Mouse (Mus musculus): ENCODE results near the gene Tmem63b. TPM values are rescaled to one million over a fixed set of nuclear protein-coding genes. Genes with fewer than 3 reads are reported as not detected.
"Not testable (repeated sequence)": the region's sequence is repeated elsewhere in the genome, so short reads cannot be mapped to it uniquely, and the experiment has no call there.

Gene Tmem63b
- polyA plus RNA-seq, 1 experiment from 2014 or later: 140 TPM

DNA sequence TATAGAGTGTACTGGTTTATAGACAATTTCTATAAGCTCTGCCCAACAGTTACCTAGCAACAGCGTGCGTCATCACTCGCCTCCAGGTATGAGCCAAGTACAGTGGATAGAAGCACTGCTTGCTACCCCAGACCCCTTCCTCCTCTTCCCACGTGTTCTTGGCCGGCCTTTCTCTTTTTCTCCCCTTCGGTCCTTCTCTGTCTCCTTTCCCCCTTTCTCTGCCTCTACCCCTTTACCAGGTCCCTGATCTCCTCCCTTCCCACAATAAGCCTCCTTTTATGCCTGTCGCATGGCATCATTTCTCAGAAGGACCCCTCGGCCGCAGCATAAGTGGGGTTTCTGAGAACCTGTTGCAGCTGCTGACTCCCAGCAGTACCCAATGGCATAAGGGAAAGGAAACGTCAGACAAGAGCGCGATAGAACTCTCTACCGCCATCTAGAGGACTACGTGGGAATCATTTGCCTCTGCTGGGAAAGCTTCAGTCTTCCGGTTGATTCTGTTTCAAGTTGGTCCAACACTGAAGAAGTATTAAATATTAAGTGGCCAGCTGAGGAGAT, 60.0 kb downstream of the Tmem63b start:
- H3K27me3 ChIP-seq (replicated peaks; ENCODE audit: control insufficient read depth, insufficient read depth, low read length): no peaks in the 10 kb centered on the region
- no peak overlapping the region for H3K4me3 ChIP-seq (replicated peaks; ENCODE audit: low read length)
- peaks cover 15% of the 10 kb centered on the region for H3K4me1 ChIP-seq (replicated peaks; ENCODE audit: control insufficient read depth, insufficient read depth, low read length)
- ATAC-seq: peak; percentile 24; the same call in 1 of the 2 replicates
- H3K9me3 ChIP-seq (ENCODE audit: control insufficient read depth, low read length): no peaks in the 10 kb centered on the region
- no peak overlapping the region for H3K27ac ChIP-seq (ENCODE audit: low read length)
- H3K36me3 ChIP-seq (ENCODE audit: control insufficient read depth, insufficient read depth): no peaks in the 10 kb centered on the region
- no peak overlapping the region for H3K9ac ChIP-seq (replicated peaks; ENCODE audit: low read depth, low read length)
- H3K4me2 ChIP-seq (ENCODE audit: low read length): peak overlapping the region; percentile 8; the same call in 1 of the 2 replicates
- WGBS: 18% methylated on average over 15 of the region's 15 CpGs

DNA sequence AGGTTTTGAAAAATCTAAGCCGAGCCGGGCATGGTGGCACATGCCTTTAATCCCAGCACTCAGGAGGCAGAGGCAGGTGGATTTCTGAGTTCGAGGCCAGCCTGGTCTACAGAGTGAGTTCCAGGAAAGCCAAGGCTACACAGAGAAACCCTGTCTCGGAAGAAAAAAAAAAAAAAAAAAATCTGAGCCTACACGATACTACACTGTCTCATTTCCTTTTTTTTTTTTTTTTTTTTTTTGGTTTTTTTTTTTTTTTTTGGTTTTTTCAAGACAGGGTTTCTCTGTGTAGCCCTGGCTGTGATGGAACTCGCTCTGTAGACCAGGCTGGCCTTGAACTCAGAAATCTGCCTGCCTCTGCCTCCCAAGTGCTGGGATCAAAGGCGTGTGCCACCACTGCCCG, 63.3 kb downstream of the Tmem63b start:
- not testable (repeated sequence) for H3K4me3 ChIP-seq (replicated peaks; ENCODE audit: low read length); H3K36me3 ChIP-seq (ENCODE audit: control insufficient read depth, insufficient read depth); H3K27ac ChIP-seq (ENCODE audit: low read length); H3K27me3 ChIP-seq (replicated peaks; ENCODE audit: control insufficient read depth, insufficient read depth, low read length); H3K9me3 ChIP-seq (ENCODE audit: control insufficient read depth, low read length); H3K4me1 ChIP-seq (replicated peaks; ENCODE audit: control insufficient read depth, insufficient read depth, low read length); ATAC-seq; H3K4me2 ChIP-seq (ENCODE audit: low read length); H3K9ac ChIP-seq (replicated peaks; ENCODE audit: low read depth, low read length)
- WGBS: 90% methylated on average over 8 of the region's 8 CpGs

DNA sequence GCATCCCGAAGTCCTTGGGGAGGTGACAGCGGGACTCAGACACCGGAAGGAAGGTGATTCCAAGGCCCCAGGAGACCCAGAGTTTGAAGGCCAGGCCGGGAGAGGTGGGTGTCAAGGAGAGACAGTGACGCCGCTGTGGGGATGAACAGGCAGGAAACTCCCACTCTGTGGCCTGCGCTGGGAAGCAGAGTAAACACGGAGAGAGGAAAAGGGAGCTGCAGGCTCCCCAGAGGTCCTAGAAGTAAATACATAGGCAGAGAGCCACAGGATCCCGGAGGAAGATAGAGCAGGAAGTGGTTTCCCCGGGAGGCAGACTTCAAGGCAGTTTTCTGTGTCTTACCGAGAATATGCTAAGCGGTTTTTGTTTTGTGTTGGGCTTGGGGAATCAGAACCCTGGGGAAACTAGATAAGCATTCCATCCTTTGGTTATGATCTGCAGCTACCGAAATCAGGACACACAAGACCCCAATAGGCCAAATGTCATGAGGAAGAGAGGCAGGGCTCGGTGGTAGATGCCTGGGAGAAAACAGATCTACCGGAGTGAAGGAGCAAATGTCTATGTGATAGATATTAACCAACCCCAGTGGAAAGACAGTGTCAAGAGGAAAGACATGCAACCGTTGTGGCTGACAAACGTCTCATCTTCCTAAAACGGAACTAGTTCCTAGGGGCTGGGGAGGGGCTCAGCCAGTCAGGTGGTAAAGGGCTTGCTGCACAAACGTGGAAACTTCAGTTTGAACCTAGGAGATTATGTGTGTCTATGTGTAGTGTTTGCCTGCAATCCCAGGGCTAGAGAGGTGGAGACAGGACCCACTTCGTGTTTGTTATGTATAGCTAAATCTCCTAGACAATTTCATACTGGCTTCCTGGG, 67.1 kb downstream of the Tmem63b start:
- H3K4me2 ChIP-seq (ENCODE audit: low read length): no peak overlapping the region
- H3K36me3 ChIP-seq (ENCODE audit: control insufficient read depth, insufficient read depth): no peaks in the 10 kb centered on the region
- no peaks in the 10 kb centered on the region for H3K9me3 ChIP-seq (ENCODE audit: control insufficient read depth, low read length)
- H3K27me3 ChIP-seq (replicated peaks; ENCODE audit: control insufficient read depth, insufficient read depth, low read length): no peaks in the 10 kb centered on the region
- H3K9ac ChIP-seq (replicated peaks; ENCODE audit: low read depth, low read length): no peak overlapping the region
- no peak for ATAC-seq
- no peak overlapping the region for H3K4me3 ChIP-seq (replicated peaks; ENCODE audit: low read length)
- no peak overlapping the region for H3K27ac ChIP-seq (ENCODE audit: low read length)
- 42% methylated on average over 20 of the region's 20 CpGs for WGBS
- no peaks in the 10 kb centered on the region for H3K4me1 ChIP-seq (replicated peaks; ENCODE audit: control insufficient read depth, insufficient read depth, low read length)

DNA sequence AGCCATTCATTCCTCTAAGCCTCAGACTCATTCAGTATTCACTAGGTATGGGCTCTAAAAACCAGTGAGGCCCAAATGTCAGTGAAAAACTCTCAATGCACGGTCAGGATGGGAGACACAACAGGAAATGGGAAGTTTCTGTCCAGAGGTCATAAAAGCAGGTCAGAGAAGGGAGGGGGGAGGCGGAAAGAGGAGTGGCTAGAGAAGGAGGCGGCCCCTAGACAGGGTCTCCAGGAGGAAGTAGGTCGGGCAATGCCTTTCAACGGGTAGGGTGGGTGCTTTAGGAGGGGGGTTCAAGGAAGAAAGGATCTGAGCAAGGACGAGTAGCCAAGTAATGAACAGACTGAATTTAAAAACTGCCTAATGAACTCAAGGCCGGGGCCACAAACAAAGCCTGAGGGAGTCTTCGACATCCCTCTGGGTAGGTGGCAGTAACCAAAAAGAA, 67.7 kb downstream of the Tmem63b start:
- no peaks in the 10 kb centered on the region for H3K36me3 ChIP-seq (ENCODE audit: control insufficient read depth, insufficient read depth)
- H3K9me3 ChIP-seq (ENCODE audit: control insufficient read depth, low read length): no peaks in the 10 kb centered on the region
- H3K27ac ChIP-seq (ENCODE audit: low read length): no peak overlapping the region
- H3K9ac ChIP-seq (replicated peaks; ENCODE audit: low read depth, low read length): no peak overlapping the region
- no peaks in the 10 kb centered on the region for H3K27me3 ChIP-seq (replicated peaks; ENCODE audit: control insufficient read depth, insufficient read depth, low read length)
- H3K4me1 ChIP-seq (replicated peaks; ENCODE audit: control insufficient read depth, insufficient read depth, low read length): no peaks in the 10 kb centered on the region
- no peak overlapping the region for H3K4me2 ChIP-seq (ENCODE audit: low read length)
- H3K4me3 ChIP-seq (replicated peaks; ENCODE audit: low read length): no peak overlapping the region
- WGBS: 19% methylated on average over 8 of the region's 8 CpGs
- ATAC-seq: no peak

DNA sequence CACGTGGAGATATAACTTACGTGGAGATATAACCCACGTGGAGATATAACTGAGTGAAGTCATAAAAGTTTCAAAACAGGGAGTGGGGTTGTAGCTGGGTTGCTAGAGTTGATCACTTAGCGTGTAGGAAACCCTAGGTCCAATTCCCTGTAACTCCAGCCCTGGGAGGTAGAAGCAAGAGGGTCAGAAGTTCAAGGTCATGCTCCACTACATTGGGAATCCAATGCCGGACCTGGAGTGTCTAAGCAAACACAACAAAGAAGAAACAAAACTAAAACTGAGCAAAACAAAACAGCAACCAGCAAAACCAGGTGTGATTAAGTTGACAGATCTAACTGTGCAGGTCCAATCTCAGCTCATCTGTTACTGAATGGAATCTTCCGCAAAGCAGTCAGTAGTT, 69.0 kb downstream of the Tmem63b start:
- Histone ChIP-seq H3K27ac (ENCODE audit: low read length) (no peak overlapping the region), H3K27me3 (replicated peaks; ENCODE audit: control insufficient read depth, insufficient read depth, low read length) (no peaks in the 10 kb centered on the region), H3K4me3 (replicated peaks; ENCODE audit: low read length) (no peak overlapping the region), H3K4me1 (replicated peaks; ENCODE audit: control insufficient read depth, insufficient read depth, low read length) (no peaks in the 10 kb centered on the region), H3K36me3 (ENCODE audit: control insufficient read depth, insufficient read depth) (no peaks in the 10 kb centered on the region), H3K9ac (replicated peaks; ENCODE audit: low read depth, low read length) (no peak overlapping the region), H3K4me2 (ENCODE audit: low read length) (no peak overlapping the region), H3K9me3 (ENCODE audit: control insufficient read depth, low read length) (no peaks in the 10 kb centered on the region)
- WGBS: 91% methylated on average over 6 of the region's 6 CpGs
- ATAC-seq: no peak

- H3K4me1 ChIP-seq (replicated peaks; ENCODE audit: control insufficient read depth, insufficient read depth, low read length): no peaks in the 10 kb centered on the region
- no peak overlapping the region for H3K27ac ChIP-seq (ENCODE audit: low read length)
- no peaks in the 10 kb centered on the region for H3K9me3 ChIP-seq (ENCODE audit: control insufficient read depth, low read length)
- H3K4me3 ChIP-seq (replicated peaks; ENCODE audit: low read length): no peak overlapping the region
- H3K4me2 ChIP-seq (ENCODE audit: low read length): no peak overlapping the region
- 81% methylated on average over 3 of the region's 3 CpGs for WGBS
- H3K36me3 ChIP-seq (ENCODE audit: control insufficient read depth, insufficient read depth): no peaks in the 10 kb centered on the region
- H3K9ac ChIP-seq (replicated peaks; ENCODE audit: low read depth, low read length): no peak overlapping the region
- ATAC-seq: no peak
- H3K27me3 ChIP-seq (replicated peaks; ENCODE audit: control insufficient read depth, insufficient read depth, low read length): no peaks in the 10 kb centered on the region
Observed at GRCm38 (mm10) chr17:45616679-45617078, 70.0 kb downstream of the Tmem63b start.

DNA sequence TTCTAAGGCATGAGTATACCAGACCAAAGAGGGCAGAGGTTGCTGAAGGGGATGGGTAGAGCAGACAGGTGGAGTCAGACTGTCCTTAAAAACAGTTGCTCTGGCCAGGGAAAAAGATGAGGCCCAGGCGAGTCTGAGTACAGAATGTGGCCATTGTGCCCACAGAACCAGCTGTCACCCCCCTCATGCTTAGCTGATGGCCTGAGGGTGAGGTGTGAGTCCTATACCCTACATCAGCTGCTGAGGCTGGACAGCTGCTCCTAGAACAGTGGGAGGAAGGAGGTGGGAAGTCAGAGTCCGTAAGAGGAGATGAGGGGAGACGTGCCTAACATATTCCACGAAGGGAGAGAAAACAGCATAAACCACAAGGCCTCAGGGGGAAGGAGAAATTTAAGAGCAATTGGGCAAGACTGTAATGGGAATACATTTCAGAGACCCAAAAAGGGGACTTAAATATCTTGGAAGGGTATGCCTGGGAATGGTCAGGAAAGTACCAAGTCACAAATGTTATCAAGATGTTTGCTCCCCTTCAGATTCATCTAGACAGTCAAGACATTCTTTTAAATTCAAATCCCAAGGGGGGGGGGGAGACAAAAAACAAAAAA, 70.6 kb downstream of the Tmem63b start:
- WGBS: 75% methylated on average over 4 of the region's 4 CpGs
- Histone ChIP-seq H3K36me3 (ENCODE audit: control insufficient read depth, insufficient read depth) (no peaks in the 10 kb centered on the region), H3K4me3 (replicated peaks; ENCODE audit: low read length) (no peak overlapping the region), H3K27ac (ENCODE audit: low read length) (no peak overlapping the region), H3K27me3 (replicated peaks; ENCODE audit: control insufficient read depth, insufficient read depth, low read length) (no peaks in the 10 kb centered on the region), H3K4me1 (replicated peaks; ENCODE audit: control insufficient read depth, insufficient read depth, low read length) (no peaks in the 10 kb centered on the region), H3K9ac (replicated peaks; ENCODE audit: low read depth, low read length) (no peak overlapping the region), H3K9me3 (ENCODE audit: control insufficient read depth, low read length) (no peaks in the 10 kb centered on the region), H3K4me2 (ENCODE audit: low read length) (no peak overlapping the region)
- ATAC-seq: no peak

- Histone ChIP-seq H3K27me3 (replicated peaks; ENCODE audit: control insufficient read depth, insufficient read depth, low read length) (no peaks in the 10 kb centered on the region), H3K4me2 (ENCODE audit: low read length) (no peak overlapping the region), H3K36me3 (ENCODE audit: control insufficient read depth, insufficient read depth) (no peaks in the 10 kb centered on the region), H3K4me3 (replicated peaks; ENCODE audit: low read length) (no peak overlapping the region), H3K9ac (replicated peaks; ENCODE audit: low read depth, low read length) (no peak overlapping the region), H3K27ac (ENCODE audit: low read length) (no peak overlapping the region), H3K4me1 (replicated peaks; ENCODE audit: control insufficient read depth, insufficient read depth, low read length) (no peaks in the 10 kb centered on the region), H3K9me3 (ENCODE audit: control insufficient read depth, low read length) (no peaks in the 10 kb centered on the region)
- no peak for ATAC-seq
- WGBS: 88% methylated on average over 7 of the region's 7 CpGs
Observed at GRCm38 (mm10) chr17:45612921-45613320, 73.8 kb downstream of the Tmem63b start.

DNA sequence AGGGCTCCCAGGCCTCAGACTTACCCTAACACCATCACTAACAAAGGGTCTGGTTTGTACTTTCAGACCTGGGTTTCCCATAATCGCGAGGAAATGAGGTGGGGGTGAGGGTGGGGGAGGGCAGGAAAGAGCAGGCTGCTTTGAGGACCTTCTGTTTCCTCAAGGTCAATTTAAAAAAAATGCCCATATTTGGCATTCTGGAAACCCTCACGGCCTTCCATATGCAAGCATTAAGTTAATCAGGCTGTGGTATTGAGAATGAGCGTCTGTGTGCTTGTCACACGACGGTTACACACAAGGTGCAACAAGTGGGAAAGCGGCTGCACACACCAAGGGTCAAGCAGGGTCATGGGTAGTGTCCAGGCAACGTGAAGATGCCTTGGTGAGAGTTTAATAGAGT, 74.7 kb downstream of the Tmem63b start:
- Histone ChIP-seq H3K27ac (ENCODE audit: low read length) (no peak overlapping the region), H3K27me3 (replicated peaks; ENCODE audit: control insufficient read depth, insufficient read depth, low read length) (no peaks in the 10 kb centered on the region), H3K9ac (replicated peaks; ENCODE audit: low read depth, low read length) (no peak overlapping the region), H3K36me3 (ENCODE audit: control insufficient read depth, insufficient read depth) (no peaks in the 10 kb centered on the region), H3K9me3 (ENCODE audit: control insufficient read depth, low read length) (peaks cover 4% of the 10 kb centered on the region), H3K4me3 (replicated peaks; ENCODE audit: low read length) (no peak overlapping the region), H3K4me1 (replicated peaks; ENCODE audit: control insufficient read depth, insufficient read depth, low read length) (no peaks in the 10 kb centered on the region), H3K4me2 (ENCODE audit: low read length) (no peak overlapping the region)
- WGBS: 86% methylated on average over 8 of the region's 8 CpGs
- no peak for ATAC-seq

Measured in forebrain, embryonic 16.5 days (tissue).